Mouse (Mus musculus): ENCODE data around the gene Gin1. TPM values are rescaled to one million over a fixed set of nuclear protein-coding genes. Genes with fewer than 3 reads are reported as not detected.

Gin1 gene
- polyA plus RNA-seq, 1 experiment from 2014 or later: 16.4 TPM

Other genes with a start within 250 kb of the Gin1 start
- 57.8 and 65.8 TPM in 2 replicates for gene D1Ertd622e, start 108.1 kb upstream of the Gin1 start, polyA plus RNA-seq (2015; fragmentation: Nextera tagmentation; extraction: Ambion mirVana)
- 59.9 and 69.9 TPM in 2 replicates for gene Ppip5k2, start 239 bp downstream of the Gin1 start, polyA plus RNA-seq (2015; fragmentation: Nextera tagmentation; extraction: Ambion mirVana)